Mouse (Mus musculus) c-Kit-positive CD71-negative TER-119-negative erythroid progenitor cells, embryonic 14.5 days (primary cell): ENCODE measurements at regions not wholly inside any gene's neighbourhood (a gene's known extent, or its start where the extent isn't known, plus 50 kb on each side); places are given as distances from the start of the nearest gene placed in this dataset.
A peak's percentile ranks its signal among the peaks of the same experiment; 100 is the strongest.

ENCODE experiments used
- DNase-seq: peaks from one replicate; pipeline ENCODE4 v3.0.0-alpha.2; 2013; ENCODE audit warnings: low read depth

DNA sequence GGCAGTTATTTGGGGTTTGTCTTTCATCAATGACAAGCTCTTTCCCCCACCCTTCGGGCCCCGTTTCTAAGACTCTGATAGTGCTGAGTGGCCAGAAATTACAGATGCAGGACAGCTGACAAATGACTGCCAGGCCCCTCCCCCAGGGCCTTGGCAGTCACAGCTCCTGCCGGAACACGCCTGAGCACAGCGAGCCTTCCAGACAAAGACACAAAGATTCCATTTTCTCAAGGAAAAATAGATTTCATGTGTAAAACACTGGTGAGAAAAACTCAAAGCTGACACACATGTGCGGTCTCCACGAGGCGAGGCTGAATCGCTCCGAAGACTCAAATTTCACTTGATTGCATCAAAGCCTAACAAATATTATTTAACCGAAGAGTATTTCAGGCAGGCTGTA lies 247.6 kb downstream of the Ptprc start:
- DNase-seq, result no peak

GRCm38 (mm10) chr1:137926326-137926725 lies 249.2 kb downstream of the Ptprc start:
- DNase-seq, result no peak

DNA sequence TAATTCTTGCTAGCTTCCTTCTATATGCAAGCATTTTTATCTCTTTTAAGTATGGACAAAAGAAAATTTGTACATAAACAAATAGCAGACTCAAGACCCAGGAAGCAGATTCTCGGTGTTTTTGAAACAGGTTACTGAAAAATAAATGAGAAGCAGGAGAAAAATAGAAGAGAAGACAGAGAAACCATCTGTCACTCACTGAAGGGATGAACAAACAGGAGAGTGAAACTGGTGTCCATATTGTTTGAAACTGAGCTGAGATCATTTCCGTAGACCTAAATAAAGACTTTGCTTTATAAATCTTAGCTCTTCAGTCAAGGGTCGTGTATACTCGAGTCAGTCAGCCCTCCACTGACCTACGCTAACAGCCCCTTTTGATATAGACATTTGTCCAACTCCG lies 251.4 kb downstream of the Ptprc start:
- DNase-seq, result no peak

DNA sequence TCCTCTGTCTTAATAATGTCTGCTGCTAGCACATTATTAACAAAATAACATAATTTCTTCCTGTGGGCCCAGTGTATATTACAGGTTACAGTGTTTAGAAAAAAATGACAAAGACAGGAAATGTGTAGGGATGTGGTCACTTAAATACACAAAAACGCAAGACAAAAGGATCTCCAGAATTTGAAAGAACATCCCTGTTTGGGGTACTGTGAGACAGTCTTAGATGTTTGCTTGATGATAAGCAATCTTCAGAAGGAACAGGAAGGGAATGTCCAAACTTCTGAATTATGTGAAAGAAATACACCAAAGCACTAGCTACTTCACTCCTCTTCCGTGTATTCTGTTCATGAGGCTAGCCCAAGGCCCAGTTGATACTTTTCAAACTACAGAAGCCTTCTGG lies 251.8 kb downstream of the Ptprc start:
- DNase-seq, result no peak

DNA sequence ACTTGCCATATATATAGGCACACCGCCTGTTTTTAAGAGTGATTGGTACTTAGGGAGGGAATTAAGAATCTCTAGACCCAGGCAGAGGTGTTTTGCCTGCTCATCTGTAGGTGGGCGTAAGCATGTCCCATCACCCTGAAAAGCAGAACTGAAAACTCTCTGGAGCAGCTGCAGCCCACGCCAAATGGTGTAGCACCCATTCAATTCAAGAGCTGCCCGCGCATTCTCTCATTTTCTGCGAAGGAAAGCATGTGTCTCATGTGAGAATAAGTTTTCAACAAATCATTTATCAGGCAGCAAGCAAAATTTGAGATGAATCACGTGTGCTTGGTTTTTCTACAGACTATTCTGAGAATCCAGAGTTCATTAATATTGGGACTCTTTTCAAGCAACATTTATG lies 252.7 kb downstream of the Ptprc start:
- no peak for DNase-seq

DNA sequence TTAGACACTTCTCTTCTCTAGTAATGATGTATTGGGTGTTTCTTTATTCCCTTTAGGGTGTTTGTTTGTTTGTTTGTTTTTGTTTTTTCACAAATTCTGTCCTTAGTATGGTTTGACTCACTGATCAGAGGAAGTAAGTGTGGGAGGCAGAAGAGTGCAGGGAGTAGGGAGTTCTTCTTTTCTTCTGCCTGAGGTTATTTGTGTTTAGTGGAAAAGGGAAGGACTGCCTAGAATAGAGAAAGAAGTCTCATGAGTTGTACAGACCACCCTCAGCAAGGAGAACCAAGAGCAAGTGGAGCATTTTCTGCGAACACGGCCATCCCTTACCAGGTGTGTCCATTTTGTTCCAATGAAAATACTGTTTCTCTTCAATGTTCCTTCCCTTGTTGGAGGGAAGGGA lies 253.9 kb downstream of the Ptprc start:
- DNase-seq, result no peak

- DNase-seq, result no peak
These were observed 255.6 kb downstream of the Ptprc start for GRCm38 (mm10) chr1:137919739-137920563.

GRCm38 (mm10) chr1:137917449-137917848 lies 258.1 kb downstream of the Ptprc start:
- no peak for DNase-seq

DNA sequence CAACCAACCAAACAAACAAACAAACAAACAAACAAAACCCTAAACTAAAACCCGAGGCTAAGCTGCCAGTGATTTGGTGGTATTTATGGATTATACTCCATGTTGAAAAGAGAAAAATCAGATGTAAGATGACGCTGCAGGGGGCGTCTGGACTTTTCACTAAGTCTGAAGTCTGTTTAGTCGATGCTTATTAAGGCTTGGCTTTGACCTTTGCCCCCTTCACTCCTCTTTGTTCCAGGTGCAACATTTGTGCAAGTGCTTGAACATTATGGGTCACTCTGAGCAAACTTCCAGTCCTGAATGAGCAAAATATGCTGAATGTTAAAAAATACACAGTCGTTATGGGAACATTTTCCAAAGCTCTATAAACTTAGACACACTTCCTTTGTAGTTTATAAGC lies 268.6 kb downstream of the Ptprc start:
- no peak for DNase-seq

DNA sequence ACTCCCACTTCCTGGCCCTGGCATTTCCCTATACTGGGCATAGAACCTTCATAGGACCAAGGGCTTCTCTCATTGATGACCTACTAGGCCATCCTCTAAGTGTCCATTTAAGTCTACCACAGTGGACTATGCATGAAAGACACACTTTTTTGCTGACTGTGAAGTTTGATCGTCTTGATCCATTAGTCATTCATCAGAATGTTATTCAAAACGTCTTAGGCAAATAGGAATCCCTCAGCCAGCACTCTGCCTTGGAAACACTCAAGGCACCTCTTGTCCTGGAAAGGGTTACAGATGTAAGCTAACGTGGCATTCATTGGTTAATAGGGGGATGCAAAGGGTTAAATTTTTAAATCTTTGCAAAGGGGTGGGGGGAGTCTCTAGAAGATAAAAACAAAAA lies 269.0 kb downstream of the Ptprc start:
- DNase-seq, result no peak

DNA sequence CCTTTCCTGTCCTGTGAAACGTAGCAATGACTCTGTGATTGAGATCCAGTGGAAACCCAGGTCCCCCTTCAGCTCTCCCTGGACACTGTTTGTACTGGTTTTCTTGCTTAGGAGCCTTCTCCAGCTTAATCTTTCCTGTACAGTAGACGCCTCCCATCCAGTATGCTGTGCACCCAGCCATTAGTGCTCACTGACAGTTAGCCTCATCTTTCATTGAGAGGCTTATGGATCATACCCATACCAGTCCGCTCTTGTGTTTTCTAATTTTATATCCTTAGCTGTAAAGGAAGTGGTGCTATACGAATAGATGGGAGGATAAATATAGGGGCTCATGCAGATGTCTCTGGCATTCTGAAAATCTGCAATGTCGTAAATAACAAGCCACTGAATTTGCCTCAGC lies 269.9 kb downstream of the Ptprc start:
- no peak for DNase-seq

DNA sequence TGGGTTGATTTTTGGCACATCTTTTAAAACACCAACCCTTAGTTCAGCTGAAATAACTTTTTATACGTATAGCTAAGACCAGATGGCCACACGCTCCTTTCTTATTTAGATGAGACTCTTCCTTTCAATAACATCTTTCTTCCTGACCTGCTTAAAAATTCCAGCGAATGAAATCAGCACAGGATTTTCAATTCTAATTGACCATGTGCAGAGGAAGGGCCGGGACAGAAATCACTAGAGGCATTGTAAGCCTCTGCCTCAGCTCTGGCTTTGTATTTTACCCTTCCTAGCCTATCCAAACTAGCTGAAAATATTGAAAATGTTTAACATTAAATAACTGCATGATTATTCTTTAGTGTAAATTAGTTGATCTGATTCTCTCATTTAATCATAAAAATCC lies 272.2 kb downstream of the Ptprc start:
- DNase-seq, result no peak

GRCm38 (mm10) chr1:137902859-137903258 lies 272.6 kb downstream of the Ptprc start:
- DNase-seq, result no peak

- no peak for DNase-seq
These were observed 273.5 kb downstream of the Ptprc start for GRCm38 (mm10) chr1:137901996-137902395.

DNA sequence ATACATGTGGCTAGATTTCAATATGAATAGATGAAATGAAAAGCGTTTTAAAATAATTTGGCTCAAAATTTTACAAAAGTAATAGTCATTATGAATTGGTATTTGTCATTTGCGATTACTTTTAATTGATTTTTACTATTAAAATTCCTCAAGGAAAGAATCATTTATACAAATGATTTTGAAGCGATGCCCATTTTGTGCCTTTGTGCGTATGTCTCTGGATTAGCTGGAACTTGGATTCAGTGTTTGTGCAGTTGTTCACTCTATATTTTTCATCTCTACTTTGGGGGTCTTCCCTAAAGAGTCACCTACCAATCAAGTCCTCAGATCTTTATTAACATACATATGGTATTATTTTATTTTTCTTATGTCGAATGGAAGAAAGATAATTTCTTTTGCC lies 274.3 kb downstream of the Ptprc start:
- DNase-seq, result no peak

GRCm38 (mm10) chr1:137900621-137901071 lies 274.9 kb downstream of the Ptprc start:
- no peak for DNase-seq

DNA sequence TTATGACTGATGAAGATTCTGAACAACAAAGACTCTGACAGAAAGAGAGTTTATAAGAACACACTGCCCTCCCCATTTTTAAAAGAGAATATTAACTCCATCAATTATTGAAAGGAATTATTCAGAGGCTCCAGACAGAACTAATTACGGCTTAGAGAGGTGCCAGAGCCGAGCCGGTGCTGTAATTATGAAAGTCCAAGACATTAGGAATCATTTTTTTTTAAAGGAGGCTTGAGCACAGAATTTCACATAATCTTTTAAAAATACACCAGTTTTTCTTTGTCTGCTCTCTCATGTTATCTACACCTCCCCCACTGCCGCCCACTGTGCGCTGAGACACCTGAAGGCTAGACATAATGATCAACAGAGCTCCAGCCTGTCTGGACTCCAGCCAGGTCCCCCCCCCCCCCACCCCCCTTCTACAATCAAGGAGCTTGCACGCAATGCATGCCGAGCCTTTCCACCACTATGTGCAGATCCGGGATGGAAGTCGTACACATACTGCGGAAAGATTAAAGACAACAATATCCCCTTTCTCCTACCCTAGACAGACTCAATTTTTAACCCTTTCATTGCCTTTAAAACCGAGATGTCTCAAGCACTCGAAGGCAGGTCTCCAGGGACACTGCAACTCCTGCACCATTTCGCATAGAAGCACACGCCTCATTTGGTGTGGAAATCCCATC lies 275.4 kb downstream of the Ptprc start:
- peak; percentile 32 for DNase-seq

DNA sequence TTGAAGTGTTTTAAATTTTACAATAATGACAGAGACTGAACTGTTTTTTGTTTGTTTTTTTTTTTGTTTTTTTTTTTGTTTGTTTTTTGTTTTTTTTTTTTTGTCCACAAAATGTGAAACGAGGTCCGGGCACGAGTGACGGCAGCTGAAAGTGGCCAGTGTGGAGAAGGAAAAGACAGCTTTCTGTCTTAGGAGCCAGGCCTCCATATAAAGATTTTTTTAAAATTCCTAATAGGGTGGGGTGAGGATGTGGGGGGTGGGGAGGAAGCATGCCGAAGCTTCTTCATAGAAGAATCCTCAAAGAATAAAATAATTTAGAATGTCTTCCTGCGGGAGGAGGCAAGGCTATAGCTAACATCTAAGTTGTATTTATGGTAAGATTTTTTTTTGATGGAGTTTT lies 276.2 kb downstream of the Ptprc start:
- no peak for DNase-seq

GRCm38 (mm10) chr1:137898891-137899290 lies 276.6 kb downstream of the Ptprc start:
- DNase-seq, result no peak

- DNase-seq, result peak; percentile 73
These were observed 277.1 kb downstream of the Ptprc start for GRCm38 (mm10) chr1:137898397-137898796.

- DNase-seq, result no peak
These were observed 293.9 kb downstream of the Ptprc start for GRCm38 (mm10) chr1:137881656-137882055.

DNA sequence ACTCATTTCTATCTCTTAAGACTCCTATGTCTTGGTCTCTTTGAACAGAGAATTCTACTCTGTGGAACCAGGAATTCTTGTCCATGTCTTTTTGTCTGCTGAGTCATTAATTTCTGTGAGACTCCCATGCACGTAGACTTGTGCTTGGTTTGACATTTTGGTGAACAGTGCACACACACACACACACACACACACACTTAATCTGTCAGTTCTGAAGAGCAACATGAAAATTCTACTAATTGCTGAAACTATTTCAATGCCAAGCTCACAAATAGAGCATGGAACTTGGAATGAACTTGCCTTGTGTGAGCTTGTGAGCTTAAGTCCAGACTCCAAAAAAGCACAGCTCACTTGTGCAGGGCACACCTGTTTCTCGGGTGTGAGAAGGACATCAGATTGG lies 301.1 kb downstream of the Ptprc start:
- no peak for DNase-seq

GRCm38 (mm10) chr1:137873628-137874027 lies 301.9 kb downstream of the Ptprc start:
- no peak for DNase-seq

GRCm38 (mm10) chr1:137865030-137865429 lies 310.5 kb downstream of the Ptprc start:
- peak; percentile 26 for DNase-seq
